Mouse (Mus musculus) embryonic facial prominence, embryonic 10.5 days (tissue): ENCODE measurements around the gene Sorbs1. TPM values are rescaled to one million over a fixed set of nuclear protein-coding genes. Genes with fewer than 3 reads are reported as not detected.

Source experiments
- DNase-seq: peaks from one replicate; pipeline ENCODE4 v3.0.0-alpha.2; 2017; ENCODE audit warnings: low spot score
- H3K27ac ChIP-seq: fragments of 300-500 bp; sonication (generic); replicated peaks from 2 replicates; pipeline ENCODE4 v1.5.1; 2016; ENCODE audit warnings: mild to moderate bottlenecking
- H3K27me3 ChIP-seq: fragments of 300-500 bp; sonication (generic); replicated peaks from 2 replicates; pipeline ENCODE4 v1.6.1; 2016; ENCODE audit warnings: low read depth, mild to moderate bottlenecking; ENCODE audit not compliant: poor library complexity, severe bottlenecking
- H3K36me3 ChIP-seq: fragments of 300-500 bp; sonication (generic); replicated peaks from 2 replicates; pipeline ENCODE4 v1.6.1; 2016; ENCODE audit warnings: mild to moderate bottlenecking, moderate library complexity
- H3K4me1 ChIP-seq: fragments of 300-500 bp; sonication (generic); 2 replicates; pipeline ENCODE4 v1.6.1; 2016
- H3K4me3 ChIP-seq: fragments of 300-500 bp; sonication (generic); 2 replicates; pipeline ENCODE4 v1.5.1; 2016; ENCODE audit warnings: mild to moderate bottlenecking, moderate library complexity
- H3K9me3 ChIP-seq: fragments of 300-500 bp; sonication (generic); 2 replicates; pipeline ENCODE4 v1.6.1; 2016; ENCODE audit warnings: mild to moderate bottlenecking
- WGBS: fragments of 180-500 bp; shearing (Covaris S2); methylation state at CpG from one replicate; pipeline ENCODE4 v1.1.7; 2016; 5-methylcytosine and 5-hydroxymethylcytosine counted together
- polyA plus RNA-seq: library from polyadenylated mRNA; unstranded; fragments of >200 nt; fragmentation: Nextera tagmentation; extraction: Ambion mirVana; gene quantifications from 2 replicates; pipeline ENCODE4 v1.2.1, GENCODE M21; 2016

The Sorbs1 gene
- polyA plus RNA-seq, 1 experiment from 2014 or later, result 40.7 TPM

- no peaks in the 10 kb centered on the region for H3K9me3 ChIP-seq
- no peaks in the 10 kb centered on the region for H3K36me3 ChIP-seq
- no peak overlapping the region for H3K4me3 ChIP-seq
- WGBS, result 91% methylated on average over 2 of the region's 2 CpGs
- no peaks in the 10 kb centered on the region for H3K27me3 ChIP-seq
- no peak for DNase-seq
- H3K4me1 ChIP-seq, result peaks cover 34% of the 10 kb centered on the region
- no peak overlapping the region for H3K27ac ChIP-seq
Observed at GRCm38 (mm10) chr19:40491442-40491841, 22.1 kb downstream of the Sorbs1 start.

- Histone ChIP-seq H3K27me3 (no peaks in the 10 kb centered on the region), H3K9me3 (no peaks in the 10 kb centered on the region), H3K27ac (no peak overlapping the region), H3K4me1 (peaks cover 34% of the 10 kb centered on the region), H3K4me3 (no peak overlapping the region), H3K36me3 (no peaks in the 10 kb centered on the region)
- 64% methylated on average over 8 of the region's 8 CpGs for WGBS
- DNase-seq, result no peak
Observed at GRCm38 (mm10) chr19:40490765-40491164, 22.8 kb downstream of the Sorbs1 start.

- 72% methylated on average over 6 of the region's 6 CpGs for WGBS
- Histone ChIP-seq H3K27me3 (no peaks in the 10 kb centered on the region), H3K9me3 (no peaks in the 10 kb centered on the region), H3K27ac (no peak overlapping the region), H3K4me1 (peaks cover 34% of the 10 kb centered on the region), H3K36me3 (no peaks in the 10 kb centered on the region), H3K4me3 (no peak overlapping the region)
- DNase-seq, result no peak
Observed at GRCm38 (mm10) chr19:40489633-40490032, 23.9 kb downstream of the Sorbs1 start.

- no peaks in the 10 kb centered on the region for H3K27me3 ChIP-seq
- H3K4me3 ChIP-seq, result no peak overlapping the region
- no peak for DNase-seq
- peaks cover 34% of the 10 kb centered on the region for H3K4me1 ChIP-seq
- WGBS, result 75% methylated on average over 8 of the region's 8 CpGs
- no peak overlapping the region for H3K27ac ChIP-seq
- no peaks in the 10 kb centered on the region for H3K36me3 ChIP-seq
- H3K9me3 ChIP-seq, result no peaks in the 10 kb centered on the region; the same call in 1 of the 2 replicates
Observed at GRCm38 (mm10) chr19:40488853-40489454, 24.6 kb downstream of the Sorbs1 start.

- no peaks in the 10 kb centered on the region for H3K27me3 ChIP-seq
- no peak overlapping the region for H3K4me3 ChIP-seq
- H3K4me1 ChIP-seq, result peaks cover 31% of the 10 kb centered on the region
- H3K36me3 ChIP-seq, result no peaks in the 10 kb centered on the region
- DNase-seq, result no peak
- no peak overlapping the region for H3K27ac ChIP-seq
- H3K9me3 ChIP-seq, result no peaks in the 10 kb centered on the region; the same call in 1 of the 2 replicates
- WGBS, result 83% methylated on average over 11 of the region's 11 CpGs
Observed at GRCm38 (mm10) chr19:40487561-40487960, 26.0 kb downstream of the Sorbs1 start.

GRCm38 (mm10) chr19:40481115-40481514 is 32.5 kb downstream of the Sorbs1 start:
- DNase-seq, result no peak
- H3K9me3 ChIP-seq, result no peaks in the 10 kb centered on the region; the same call in 1 of the 2 replicates
- 88% methylated on average over 6 of the region's 6 CpGs for WGBS
- no peaks in the 10 kb centered on the region for H3K27me3 ChIP-seq
- no peaks in the 10 kb centered on the region for H3K36me3 ChIP-seq
- no peak overlapping the region for H3K27ac ChIP-seq
- no peak overlapping the region for H3K4me3 ChIP-seq
- peaks cover 11% of the 10 kb centered on the region; the same call in 1 of the 2 replicates for H3K4me1 ChIP-seq

- Histone ChIP-seq H3K4me3 (no peak overlapping the region), H3K27ac (no peak overlapping the region), H3K4me1 (peaks cover 11% of the 10 kb centered on the region; the same call in 1 of the 2 replicates), H3K36me3 (no peaks in the 10 kb centered on the region), H3K9me3 (no peaks in the 10 kb centered on the region), H3K27me3 (no peaks in the 10 kb centered on the region)
- WGBS, result 86% methylated on average over 10 of the region's 10 CpGs
- no peak for DNase-seq
Observed at GRCm38 (mm10) chr19:40478161-40478575, 35.4 kb downstream of the Sorbs1 start.

GRCm38 (mm10) chr19:40477445-40477941 is 36.1 kb downstream of the Sorbs1 start:
- Histone ChIP-seq H3K9me3 (no peaks in the 10 kb centered on the region), H3K27me3 (no peaks in the 10 kb centered on the region), H3K4me3 (no peak overlapping the region), H3K36me3 (no peaks in the 10 kb centered on the region), H3K4me1 (peaks cover 11% of the 10 kb centered on the region; the same call in 1 of the 2 replicates), H3K27ac (no peak overlapping the region)
- DNase-seq, result no peak
- WGBS, result 66% methylated on average over 5 of the region's 5 CpGs

GRCm38 (mm10) chr19:40476491-40476890 is 37.1 kb downstream of the Sorbs1 start:
- no peaks in the 10 kb centered on the region for H3K9me3 ChIP-seq
- WGBS, result 89% methylated on average over 4 of the region's 4 CpGs
- DNase-seq, result no peak

GRCm38 (mm10) chr19:40471526-40472245 is 41.9 kb downstream of the Sorbs1 start:
- no peaks in the 10 kb centered on the region; the same call in 1 of the 2 replicates for H3K36me3 ChIP-seq
- no peak for DNase-seq
- WGBS, result 78% methylated on average over 10 of the region's 10 CpGs
- H3K4me1 ChIP-seq, result 0 out of 2 replicates have a peak, but pooled peaks cover 3% of the 10 kb centered on the region
- no peaks in the 10 kb centered on the region for H3K9me3 ChIP-seq
- no peak overlapping the region for H3K27ac ChIP-seq
- H3K27me3 ChIP-seq, result no peaks in the 10 kb centered on the region
- no peak overlapping the region for H3K4me3 ChIP-seq

More at GRCm38 (mm10) chr19:40476491-40476890, 37.1 kb downstream of the Sorbs1 start:
- H3K36me3 ChIP-seq, result no peaks in the 10 kb centered on the region
- no peaks in the 10 kb centered on the region for H3K27me3 ChIP-seq
- H3K27ac ChIP-seq, result no peak overlapping the region
- no peak overlapping the region for H3K4me3 ChIP-seq
- peaks cover 14% of the 10 kb centered on the region; the same call in 1 of the 2 replicates for H3K4me1 ChIP-seq

GRCm38 (mm10) chr19:40469792-40470191 is 43.8 kb downstream of the Sorbs1 start:
- H3K4me3 ChIP-seq, result no peak overlapping the region
- WGBS, result 89% methylated on average over 5 of the region's 5 CpGs
- no peaks in the 10 kb centered on the region; the same call in 1 of the 2 replicates for H3K36me3 ChIP-seq
- DNase-seq, result no peak
- H3K9me3 ChIP-seq, result no peaks in the 10 kb centered on the region
- H3K27ac ChIP-seq, result no peak overlapping the region
- 0 out of 2 replicates have a peak, but pooled peaks cover 3% of the 10 kb centered on the region for H3K4me1 ChIP-seq
- H3K27me3 ChIP-seq, result no peaks in the 10 kb centered on the region

- H3K27me3 ChIP-seq, result no peaks in the 10 kb centered on the region
- H3K4me1 ChIP-seq, result peaks cover 7% of the 10 kb centered on the region; the same call in 1 of the 2 replicates
- H3K9me3 ChIP-seq, result no peaks in the 10 kb centered on the region
- 75% methylated on average over 3 of the region's 3 CpGs for WGBS
- DNase-seq, result no peak
- H3K36me3 ChIP-seq, result no peaks in the 10 kb centered on the region; the same call in 1 of the 2 replicates
- H3K4me3 ChIP-seq, result no peak overlapping the region
- no peak overlapping the region for H3K27ac ChIP-seq
Observed at GRCm38 (mm10) chr19:40468308-40468707, 45.3 kb downstream of the Sorbs1 start.
